Mouse (Mus musculus): Measurements from ENCODE around the gene 4933407L21Rik. TPM values are rescaled to one million over a fixed set of nuclear protein-coding genes. Genes with fewer than 3 reads are reported as not detected.

The 4933407L21Rik gene
- not detected for total RNA-seq (2021)
- long read RNA-seq, experiment 1 = 0 reads
- long read RNA-seq, experiment 2 = 0 reads

DNA sequence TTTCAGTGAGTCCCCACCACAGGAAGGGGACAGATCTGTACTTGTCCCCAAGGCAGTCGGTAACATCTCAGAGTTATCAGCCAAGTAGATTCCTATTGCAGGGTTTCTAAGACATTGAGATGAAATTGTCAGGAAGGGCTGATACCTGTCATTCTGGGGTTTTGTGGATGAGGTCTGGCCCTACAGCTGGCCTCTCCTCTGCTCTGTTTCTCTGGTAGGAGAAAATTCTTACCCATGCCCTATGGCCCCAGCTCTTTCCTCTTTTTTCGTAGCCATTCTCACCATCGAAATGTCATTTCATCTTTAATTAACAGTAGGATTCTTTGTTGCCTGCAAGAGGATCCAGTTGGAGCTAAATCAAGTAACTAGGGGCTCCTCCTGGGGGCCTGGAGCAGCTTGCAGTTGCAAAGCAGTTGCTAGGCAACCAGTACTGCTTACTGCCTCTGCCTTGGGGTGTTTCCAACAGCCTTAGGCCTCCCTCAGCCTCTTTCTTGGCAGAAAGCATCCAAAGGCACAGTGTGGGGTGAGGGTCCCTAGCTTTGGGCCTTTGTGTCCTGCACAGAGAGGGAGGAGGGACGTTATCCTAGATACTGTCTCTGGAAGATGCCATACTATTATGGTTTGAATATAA lies at the start of gene 4933407L21Rik:
Gene 4933407L21Rik (plus strand): TSS at position 427 of the 631 bp plus-strand sequence.
- DNase-seq (ENCODE audit: low spot score in 2 of 2) = no peak

DNA sequence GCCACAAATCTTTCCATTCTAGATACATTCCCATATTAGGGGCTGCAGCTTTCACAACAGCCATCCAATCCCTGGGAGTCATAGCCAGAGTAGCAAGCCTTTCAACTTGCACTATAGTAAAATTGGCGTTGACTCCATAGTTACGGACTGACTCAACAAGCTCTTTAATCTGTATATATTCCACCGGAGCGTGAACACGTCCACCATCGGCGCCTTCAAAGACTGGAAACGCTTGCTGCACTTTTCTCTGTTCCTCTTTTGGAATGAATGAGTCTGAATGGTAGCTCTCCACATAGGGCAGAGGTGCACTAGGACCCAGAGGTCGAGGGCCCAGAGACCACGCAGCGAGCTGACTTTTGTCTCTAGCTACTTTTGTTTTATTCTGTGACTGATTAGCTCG lies 46.3 kb upstream of the 4933407L21Rik start:
- DNase-seq (ENCODE audit: low spot score in 2 of 2) = no peak

DNA sequence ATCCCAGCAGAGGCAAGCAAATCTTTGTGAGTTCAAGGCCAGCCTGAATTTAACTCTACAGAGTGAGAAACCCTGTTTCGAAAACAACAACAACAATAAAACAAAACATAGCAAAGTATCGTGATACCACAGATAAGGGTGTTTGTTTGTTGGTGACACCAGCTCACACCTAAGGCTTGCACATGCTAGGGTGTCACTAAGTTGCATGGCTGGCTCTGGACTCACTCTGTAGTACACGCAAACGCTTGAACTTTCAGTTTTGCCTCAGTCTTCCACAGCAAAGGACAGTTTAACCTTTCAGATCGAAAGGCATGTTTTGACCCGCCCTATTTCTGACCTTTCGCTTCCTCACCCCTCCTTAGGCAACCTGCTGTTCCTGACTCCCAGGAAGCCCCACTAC lies 41.1 kb upstream of the 4933407L21Rik start:
- no peak for DNase-seq (ENCODE audit: low spot score in 2 of 2)

DNA sequence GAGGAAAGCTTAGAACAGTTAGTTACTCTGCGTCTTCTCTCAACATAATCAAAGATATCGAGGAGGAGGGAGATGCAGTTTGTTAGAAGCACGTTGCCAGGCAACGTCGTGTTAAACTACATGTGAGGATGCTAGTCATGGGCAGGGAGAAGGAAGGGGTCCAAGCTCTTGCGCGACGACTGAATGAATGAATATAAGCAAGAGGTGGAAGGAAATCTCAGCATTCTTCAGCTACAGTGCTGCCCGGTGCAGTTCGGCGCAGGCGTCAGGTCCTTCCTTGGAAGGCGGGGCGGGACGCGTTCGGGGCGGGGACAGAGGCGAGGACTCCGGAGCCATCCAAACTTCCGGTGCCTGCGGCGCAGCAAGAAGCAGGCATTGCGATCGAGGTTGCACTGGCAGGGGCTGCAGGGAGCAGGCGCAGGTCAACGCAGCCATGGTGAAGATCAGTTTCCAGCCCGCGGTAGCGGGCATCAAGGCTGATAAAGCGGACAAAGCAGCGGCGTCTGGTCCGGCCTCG lies 34.0 kb upstream of the 4933407L21Rik start, which contains the start of gene Itm2c:
Gene Itm2c (plus strand): TSS at position 51 of the 517 bp plus-strand sequence.
- DNase-seq (ENCODE audit: low spot score in 2 of 2) = peak; percentile 88 to 91

DNA sequence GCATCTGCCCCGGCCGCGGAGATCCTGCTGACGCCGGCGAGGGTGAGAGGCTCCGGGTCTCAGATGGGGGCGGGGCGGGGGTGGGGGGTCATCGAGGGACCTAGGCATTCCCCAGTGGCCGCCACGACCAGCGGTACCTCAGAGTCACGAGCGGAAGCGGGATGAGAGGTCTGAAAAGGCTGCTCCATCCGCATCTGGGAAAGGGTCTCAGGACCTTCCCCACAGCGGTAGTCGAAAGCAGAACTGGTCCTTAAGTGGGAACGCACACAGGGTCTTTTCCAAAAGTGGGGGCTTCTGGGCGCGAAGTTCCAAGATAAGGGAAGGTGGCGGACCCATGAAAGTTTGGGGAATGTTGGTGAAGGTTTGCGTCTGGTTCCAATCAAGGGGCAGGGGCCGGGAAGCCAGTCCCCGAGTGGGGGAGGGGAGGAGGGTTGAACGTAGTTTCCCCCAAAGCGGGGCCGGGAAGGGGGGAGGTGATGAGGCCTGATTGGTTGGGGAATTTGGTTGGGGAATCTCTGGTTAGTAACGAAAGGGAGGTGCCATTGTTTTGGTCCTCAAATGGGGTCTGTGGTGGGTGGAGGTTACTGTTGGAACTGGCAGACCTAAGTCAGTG lies 33.4 kb upstream of the 4933407L21Rik start:
- DNase-seq (ENCODE audit: low spot score in 2 of 2) = peak; percentile 45 to 51

DNA sequence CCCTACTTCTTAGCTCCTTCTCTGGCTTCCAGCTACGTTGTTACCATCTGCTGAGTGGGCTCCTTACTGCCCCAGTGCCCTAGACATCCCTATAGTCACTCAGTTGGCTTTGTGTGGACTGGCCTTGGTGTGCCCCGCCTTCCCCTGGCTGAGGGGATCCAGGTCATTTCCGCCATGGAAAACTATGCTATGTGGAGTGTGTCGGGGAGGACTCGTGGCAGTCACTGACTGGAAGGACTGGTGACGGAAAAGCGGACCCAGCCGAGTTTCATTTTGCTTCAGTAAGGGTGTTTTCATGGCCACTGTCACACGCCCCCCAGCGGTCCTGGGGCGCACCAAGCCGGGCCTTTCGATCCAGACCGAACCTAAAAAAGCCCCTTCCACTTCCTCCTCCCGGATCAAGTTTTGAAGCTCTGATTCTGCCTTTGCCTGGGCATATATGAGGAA lies 32.9 kb upstream of the 4933407L21Rik start:
- DNase-seq (ENCODE audit: low spot score in 2 of 2) = peak; percentile 58 to 63

DNA sequence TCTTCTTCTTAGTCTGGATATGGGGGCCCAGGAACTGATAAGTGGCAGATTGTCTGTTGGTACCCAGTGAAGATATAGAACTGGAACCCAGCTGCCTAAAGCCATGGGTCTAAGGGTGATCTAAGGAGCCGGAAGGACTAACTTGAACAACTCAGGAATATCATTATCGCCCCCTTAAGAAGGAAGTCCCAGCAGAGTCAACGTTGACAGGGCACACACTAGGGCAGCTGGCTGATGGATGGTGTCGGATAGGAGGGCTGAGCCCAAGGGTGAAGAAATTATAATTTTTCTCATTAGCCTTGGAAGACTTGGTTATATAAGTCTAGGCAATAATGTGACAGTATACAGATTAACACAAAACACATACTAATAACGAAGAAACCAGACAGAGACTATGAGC lies 32.2 kb upstream of the 4933407L21Rik start:
- no peak for DNase-seq (ENCODE audit: low spot score in 2 of 2)

DNA sequence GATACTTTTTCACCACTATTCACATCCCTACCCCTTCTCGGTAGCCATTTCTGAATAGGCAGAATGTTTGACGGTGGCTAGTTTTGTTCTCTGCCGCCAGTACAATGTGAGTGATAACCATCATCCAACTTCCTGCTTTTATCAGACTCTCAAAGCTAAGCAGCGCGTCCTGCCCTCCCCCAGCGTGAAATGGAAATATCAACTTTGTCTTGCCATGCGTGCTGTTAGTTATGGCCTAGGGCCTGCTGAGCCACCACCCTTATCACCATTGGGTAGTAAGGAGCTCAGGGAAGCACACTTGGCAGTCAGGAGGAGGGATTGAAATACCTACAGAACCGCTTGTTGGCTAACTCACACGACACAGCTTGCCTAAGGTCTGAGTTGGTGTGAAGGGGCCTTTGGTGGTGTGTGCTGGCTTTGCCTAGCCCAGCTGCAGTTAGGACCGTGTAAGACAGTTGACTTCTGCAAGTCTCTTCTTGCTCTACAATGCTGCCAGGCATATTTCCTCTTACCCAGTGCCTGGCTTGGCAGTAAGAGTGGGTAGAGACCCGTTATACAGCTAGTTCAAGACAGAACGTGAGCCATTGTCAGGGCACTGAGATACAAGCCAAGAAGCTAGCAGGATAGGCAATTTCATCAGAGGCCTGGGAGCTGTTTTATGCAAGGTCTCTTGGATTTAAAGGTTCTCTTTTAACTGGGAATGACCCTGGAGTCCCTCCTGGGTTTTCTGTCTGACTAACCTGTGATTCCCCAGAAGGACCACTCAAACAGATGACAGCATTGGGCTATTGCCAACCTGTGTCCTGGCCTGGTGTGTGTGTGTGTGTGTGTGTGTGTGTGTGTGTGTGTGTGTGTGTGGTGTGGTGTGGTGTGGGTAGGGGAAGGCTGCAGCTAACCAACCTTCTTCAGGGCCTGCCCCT lies 31.2 kb upstream of the 4933407L21Rik start:
- peak in 1 of 2 experiments; percentile 21 for DNase-seq (ENCODE audit: low spot score in 2 of 2)

DNA sequence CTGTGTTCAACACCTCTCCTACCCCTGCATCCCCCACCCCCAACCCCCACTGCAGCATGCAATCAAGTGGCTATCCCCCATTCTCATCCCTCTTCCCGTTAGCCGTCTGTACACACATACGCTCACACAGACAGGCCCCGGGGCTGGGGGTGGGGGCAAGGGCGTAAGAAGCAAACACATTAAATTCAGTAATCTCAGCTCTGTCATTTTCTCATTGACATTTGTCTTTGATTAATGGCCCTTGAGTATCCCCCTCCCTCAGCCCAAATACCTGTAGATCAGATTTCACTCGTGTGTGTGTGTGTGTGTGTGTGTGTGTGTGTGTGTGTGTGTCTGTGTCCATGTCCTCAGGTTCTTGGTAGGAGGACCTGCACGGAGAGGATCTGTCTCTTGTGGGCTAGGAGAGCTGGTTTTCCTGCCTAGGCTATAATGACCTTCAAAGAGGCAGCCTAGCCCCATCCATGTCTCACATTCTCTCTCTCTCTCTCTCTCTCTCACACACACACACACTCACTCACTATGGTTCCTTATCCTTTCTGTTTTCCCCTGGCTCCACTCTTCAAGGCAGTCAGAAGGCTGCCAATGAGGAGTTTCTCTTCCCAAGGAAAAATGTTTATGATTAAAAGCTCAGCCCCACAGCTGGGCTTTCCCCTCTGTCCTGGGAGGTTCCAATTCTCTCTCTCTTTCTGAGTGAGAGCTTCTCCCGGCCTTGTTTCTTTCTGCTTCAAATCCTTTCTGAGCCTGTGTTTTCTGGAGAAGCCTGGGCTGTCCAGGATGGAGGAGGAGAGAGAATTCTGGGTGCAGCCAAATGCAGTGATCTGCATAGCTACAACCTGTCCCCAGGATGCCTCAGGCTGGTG lies 30.2 kb upstream of the 4933407L21Rik start:
- no peak for DNase-seq (ENCODE audit: low spot score in 2 of 2)

DNA sequence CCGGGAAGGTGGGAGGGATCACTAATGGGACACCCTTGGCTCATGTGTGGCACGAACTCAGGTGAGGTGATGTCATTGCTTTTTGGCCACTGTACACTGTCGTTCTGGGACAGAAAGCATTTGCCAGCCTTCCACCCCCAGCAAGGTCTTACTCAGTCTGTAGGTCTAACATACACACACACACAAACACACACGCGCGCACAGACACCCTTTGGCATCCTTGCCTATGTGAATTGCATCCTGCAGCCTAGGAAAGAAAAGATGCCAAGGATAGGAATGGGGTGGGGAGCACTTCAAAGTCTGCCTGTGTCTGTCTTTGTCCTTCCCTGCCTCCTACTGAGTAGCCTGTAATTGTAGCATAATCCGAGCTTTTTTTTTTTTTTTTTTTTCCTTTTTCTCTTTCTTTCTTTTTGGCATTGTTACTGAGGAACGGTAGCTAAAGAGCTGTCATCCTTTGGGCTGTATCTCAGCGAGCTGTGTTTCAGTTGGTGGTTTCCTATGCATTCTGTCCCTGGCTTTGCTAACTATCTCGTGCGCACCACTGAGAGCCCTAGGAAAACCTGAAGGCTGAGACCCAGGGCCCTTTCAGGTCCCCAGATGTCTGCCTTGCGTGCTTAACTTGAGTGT lies 29.4 kb upstream of the 4933407L21Rik start:
- DNase-seq (ENCODE audit: low spot score in 2 of 2) = no peak

DNA sequence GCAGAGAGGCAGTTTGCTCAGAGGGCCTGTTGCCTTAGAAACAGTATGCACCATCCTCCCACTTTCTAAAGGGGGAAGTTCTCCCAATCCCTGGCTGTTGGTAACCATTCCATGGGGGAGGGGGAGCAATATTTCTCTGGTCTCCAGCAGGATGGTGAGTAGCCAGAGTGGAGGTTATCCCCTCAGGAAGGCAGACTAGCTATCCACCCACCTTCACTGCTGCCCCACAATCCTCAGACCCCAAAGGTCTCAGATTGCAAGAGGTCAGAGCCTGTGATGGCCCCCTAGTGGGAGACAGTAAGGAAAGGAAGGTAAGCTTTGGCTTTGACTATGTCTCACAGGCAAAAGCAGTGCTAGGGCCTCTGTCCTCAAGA lies 28.9 kb upstream of the 4933407L21Rik start:
- DNase-seq (ENCODE audit: low spot score in 2 of 2) = peak in 1 of 2 experiments; percentile 15

DNA sequence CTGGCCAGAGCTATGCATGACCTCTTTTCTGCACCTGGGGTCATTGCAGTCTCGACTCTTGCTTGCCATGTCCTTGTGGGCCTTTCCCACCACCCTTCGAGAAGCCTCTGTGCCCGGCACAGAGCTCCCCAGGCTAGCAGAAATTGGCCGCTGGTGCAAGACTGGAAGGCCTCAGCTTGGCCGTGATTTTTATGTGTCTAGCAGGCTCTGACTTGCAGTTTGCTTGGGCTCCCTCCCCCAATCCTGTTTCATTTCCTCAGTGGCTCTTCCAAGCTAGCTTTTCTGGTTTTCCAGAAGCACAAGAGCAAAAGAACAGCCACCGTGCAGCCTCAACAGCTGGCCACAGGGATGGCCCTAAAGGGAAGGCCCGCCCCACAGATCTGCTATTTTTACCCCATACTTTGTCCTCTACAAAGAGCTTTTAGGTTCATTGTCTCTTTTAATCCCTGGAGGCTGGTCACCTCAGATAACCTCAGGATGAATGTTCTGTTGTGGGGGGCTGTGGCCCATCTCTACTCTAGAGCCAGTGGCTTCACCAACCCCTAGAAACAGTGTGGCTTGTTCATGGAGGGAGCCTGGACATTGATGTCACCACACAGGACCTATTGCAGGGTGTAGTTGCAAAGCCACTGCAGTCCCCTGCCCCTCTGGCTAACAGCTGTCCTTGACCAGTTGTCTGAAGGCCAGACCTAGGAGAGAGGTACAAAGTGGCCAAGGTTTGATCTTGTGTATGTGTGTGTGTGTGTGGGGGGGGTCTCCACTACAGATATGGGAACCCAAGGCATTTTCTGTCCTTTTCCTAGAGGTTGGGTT lies 27.6 kb upstream of the 4933407L21Rik start:
- peak in 1 of 2 experiments; percentile 11 for DNase-seq (ENCODE audit: low spot score in 2 of 2)

DNA sequence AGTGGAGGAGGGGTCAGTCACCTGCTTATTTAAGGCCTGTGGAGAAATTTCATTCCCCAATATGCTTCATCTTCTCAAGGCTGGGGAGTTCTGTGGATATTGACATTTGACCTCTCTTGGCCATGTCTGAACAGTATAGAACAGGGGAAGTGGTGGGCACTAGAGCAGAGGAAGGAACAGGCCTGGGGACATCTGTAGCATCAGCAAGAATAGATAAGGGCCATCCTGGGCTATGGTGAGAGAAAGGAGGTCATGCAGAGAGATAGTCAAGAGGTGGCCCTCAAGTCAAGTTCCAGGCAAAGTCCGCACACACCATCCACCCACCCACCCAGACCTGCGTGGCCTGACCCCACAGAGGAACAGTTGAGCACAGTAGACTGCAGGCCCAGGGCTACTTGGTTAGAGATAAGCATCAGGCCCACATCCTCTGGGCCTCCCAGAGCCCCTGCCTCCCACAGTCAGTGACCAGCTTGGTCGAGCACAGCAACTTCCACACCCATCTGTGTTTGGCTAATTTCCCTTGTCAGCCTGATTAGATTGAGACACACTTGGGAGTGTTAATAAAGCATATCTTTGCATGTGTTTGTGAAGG lies 26.7 kb upstream of the 4933407L21Rik start:
- DNase-seq (ENCODE audit: low spot score in 2 of 2) = peak in 1 of 2 experiments; percentile 8

DNA sequence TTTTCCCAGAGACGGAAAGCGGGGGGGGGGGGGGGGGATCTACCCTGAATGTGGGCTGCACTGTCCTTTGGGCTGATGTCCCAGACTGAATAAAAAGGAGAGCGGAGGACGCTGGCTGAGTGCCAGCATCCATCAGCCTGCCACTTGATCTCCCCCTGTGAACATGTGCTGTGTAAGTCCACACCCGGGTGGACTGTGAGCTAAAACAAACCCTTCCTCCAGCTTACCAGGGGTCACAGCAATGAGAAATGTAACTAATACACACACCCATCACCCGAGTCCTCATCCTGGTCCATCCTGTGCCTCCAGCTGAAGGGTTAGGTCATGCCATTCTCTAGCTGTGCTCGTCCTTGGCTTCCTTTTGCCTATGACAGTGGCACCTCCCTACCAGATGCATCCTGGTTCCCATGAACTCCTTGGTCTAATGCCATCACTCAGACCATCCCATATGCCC lies 26.1 kb upstream of the 4933407L21Rik start:
- peak in 1 of 2 experiments; percentile 23 for DNase-seq (ENCODE audit: low spot score in 2 of 2)

DNA sequence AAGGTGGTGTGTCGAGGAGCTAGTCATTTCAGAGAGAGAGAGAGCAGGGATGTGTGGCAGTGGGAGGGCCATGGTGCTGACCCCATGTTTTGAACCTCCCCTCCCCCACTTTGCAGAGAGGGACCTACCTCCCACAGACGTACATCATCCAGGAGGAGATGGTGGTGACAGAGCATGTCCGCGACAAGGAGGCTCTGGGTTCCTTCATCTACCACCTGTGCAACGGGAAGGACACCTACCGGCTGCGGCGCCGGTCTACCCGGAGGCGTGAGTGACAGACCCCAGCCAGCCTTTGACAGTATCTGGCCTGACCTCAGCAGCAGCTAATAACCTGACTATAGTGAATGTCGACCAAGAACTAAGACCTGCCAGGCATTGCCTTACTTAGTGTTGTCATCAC lies 21.4 kb upstream of the 4933407L21Rik start:
- DNase-seq (ENCODE audit: low spot score in 2 of 2) = no peak

DNA sequence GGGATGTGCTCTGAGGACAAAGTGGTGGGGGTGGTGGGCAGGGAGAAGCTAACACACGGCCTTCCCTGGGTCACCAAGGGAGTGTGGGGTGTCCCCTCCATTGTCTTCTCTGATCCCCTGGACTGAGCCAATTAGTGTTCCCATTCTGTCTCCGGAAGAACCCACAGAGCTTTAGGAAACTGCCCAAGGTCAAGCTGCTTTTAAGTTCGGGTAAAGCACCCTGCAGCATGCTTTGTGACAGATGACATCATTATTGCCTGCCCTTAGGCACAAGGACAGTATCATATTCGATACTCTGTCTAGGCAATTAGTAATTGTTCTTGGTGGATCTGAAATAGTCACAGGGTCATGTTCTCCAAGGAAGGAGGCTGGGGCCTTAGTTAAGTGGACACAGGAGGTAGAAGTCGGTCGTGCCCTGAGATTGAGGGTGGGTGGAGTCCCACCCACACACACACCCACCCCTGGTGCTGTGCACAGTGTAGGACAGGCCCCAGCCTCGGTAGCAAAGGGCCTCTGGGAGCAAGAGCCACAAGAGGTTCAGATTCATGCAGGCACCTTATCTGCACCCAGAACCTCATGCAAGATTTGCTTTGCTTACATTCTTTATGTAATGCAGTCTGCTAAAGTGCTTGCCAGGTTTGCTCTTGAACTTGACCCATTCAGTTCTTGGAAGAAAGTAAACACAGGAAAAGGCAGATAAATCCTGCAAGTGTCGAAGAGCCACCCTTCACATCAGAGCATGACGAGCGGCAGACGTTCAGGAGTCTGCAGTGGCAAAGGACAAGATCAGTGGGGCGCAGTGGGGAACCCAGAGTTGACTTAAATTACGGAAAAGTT lies 19.3 kb upstream of the 4933407L21Rik start:
- no peak for DNase-seq (ENCODE audit: low spot score in 2 of 2)

DNA sequence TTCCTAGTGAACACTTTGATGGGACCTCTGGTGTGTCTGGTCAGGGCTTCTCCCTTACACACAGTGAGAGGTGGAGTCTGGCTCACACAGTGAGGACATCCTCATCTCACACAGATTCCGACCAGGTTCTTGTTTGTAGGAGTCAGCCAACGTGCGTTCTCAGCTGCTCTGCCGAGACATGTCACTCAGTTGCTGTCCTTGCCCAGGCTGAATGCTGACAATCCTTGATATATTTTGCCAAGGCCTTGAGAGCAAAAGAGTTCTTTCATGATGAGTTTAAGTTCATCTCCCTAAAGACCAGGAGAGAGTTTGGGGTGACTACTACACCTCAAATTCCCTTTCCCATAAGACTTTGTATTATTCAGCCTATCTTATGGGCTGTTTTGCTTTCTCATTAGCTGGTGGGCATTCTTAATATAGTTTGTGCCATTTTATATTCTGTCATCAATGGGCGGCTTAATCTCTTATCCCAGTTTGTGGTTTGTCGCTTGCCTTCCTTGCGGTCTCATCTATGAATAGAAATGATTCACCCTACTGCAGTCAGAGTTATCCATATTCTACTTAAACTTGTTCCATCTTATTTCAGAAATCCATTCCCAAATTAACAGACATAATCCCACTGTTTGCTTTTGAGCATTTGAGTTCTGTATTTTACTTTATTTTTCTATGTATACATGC lies 15.1 kb upstream of the 4933407L21Rik start:
- DNase-seq (ENCODE audit: low spot score in 2 of 2) = no peak
